Mouse (Mus musculus) midbrain, embryonic 14.5 days (tissue): ENCODE results near the gene Efcc1. TPM values are rescaled to one million over a fixed set of nuclear protein-coding genes. Genes with fewer than 3 reads are reported as not detected.

Experiments
- ATAC-seq: fragments of 200-750 bp; cut with Nextera tagmentation; 2 replicates; pipeline ENCODE4 v1.8.0; 2017; ENCODE audit warnings: moderate number of reproducible peaks, moderate library complexity; ENCODE audit not compliant: low FRiP score, low TSS enrichment
- DNase-seq: peaks from one replicate; pipeline ENCODE4 v3.0.0-alpha.2; 2015
- H3K27ac ChIP-seq: fragments of 300-500 bp; sonication (generic); replicated peaks from 2 replicates; pipeline ENCODE4 v1.5.1; 2014; ENCODE audit warnings: mild to moderate bottlenecking, low read depth, low read length, moderate library complexity
- H3K27me3 ChIP-seq: fragments of 300-500 bp; sonication (generic); 2 replicates; pipeline ENCODE4 v1.6.1; 2014; ENCODE audit warnings: low read length, control low read depth, mixed read lengths; ENCODE audit not compliant: control insufficient read depth, insufficient read depth
- H3K36me3 ChIP-seq: fragments of 300-500 bp; sonication (generic); 2 replicates; pipeline ENCODE4 v1.6.1; 2014; ENCODE audit warnings: low read length, control low read depth; ENCODE audit not compliant: control insufficient read depth, insufficient read depth
- H3K4me1 ChIP-seq: fragments of 300-500 bp; sonication (generic); 2 replicates; pipeline ENCODE4 v1.6.1; 2014; ENCODE audit warnings: mild to moderate bottlenecking, antibody characterized with exemption, low read length, control low read depth; ENCODE audit not compliant: control insufficient read depth, insufficient read depth
- H3K4me2 ChIP-seq: fragments of 300-500 bp; sonication (generic); 2 replicates; pipeline ENCODE4 v1.6.1; 2014; ENCODE audit warnings: mild to moderate bottlenecking, low read length, moderate library complexity
- H3K4me3 ChIP-seq: fragments of 300-500 bp; sonication (generic); replicated peaks from 2 replicates; pipeline ENCODE4 v1.5.1; 2014; ENCODE audit warnings: low read depth, low read length
- H3K9ac ChIP-seq: fragments of 300-500 bp; sonication (generic); replicated peaks from 2 replicates; pipeline ENCODE4 v1.6.1; 2014; ENCODE audit warnings: mild to moderate bottlenecking, low read length, moderate library complexity
- H3K9me3 ChIP-seq: fragments of 300-500 bp; sonication (generic); 2 replicates; pipeline ENCODE4 v1.6.1; 2016; ENCODE audit warnings: low read length, control low read depth, mixed read lengths; ENCODE audit not compliant: control insufficient read depth
- WGBS: fragments of 180-500 bp; shearing (Covaris S2); extraction: QIAGEN DNeasy Blood & Tissue Kit; methylation state at CpG from one replicate; pipeline ENCODE4 v1.1.7; 2014; 5-methylcytosine and 5-hydroxymethylcytosine counted together
- polyA plus RNA-seq: library from polyadenylated mRNA; unstranded; fragments of >200 nt; fragmentation: Nextera tagmentation; extraction: Ambion mirVana; gene quantifications from 2 replicates; pipeline ENCODE4 v1.2.1, GENCODE M21; 2014

Efcc1 gene
- polyA plus RNA-seq, 1 experiment from 2014 or later = 5.0 TPM

DNA sequence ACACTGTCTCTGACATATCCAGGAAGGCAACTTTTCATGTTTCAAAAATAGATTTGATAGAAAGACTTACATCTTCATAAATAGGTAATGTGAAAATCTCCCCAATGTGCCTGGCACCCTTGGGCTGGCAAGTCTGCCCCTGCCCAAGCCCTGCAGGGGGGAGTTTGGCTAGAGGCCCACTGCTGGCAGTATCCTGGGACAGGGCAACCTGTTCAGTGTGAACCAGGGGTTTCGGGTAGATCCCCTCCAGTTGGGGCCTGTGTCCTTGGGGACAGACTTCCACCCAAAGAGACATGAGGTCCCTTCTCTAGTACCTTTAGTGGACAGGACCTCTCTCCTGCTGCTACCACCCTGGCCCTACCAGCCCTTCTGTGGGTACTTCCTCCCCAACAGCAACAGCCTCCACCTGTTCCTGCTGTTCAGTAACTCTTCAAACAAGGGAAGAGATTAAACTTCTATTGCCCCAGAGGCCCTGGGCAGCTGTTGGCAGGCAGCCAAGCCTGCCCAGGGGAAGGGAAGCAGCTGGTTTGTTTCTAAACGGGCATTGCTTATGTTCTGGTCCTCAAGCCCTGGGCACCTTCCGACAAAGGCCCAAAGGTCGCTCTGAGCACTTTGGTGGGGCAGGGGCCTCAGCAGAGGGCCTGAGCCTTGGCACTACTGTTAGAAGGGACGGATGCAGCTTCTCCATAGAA is 58.4 kb downstream of the Efcc1 start:
- Histone ChIP-seq H3K4me3 (no peak overlapping the region), H3K36me3 (peaks cover 18% of the 10 kb centered on the region), H3K27me3 (no peaks in the 10 kb centered on the region), H3K27ac (peak overlapping the region; percentile 41), H3K4me2 (no peak overlapping the region), H3K4me1 (peaks cover 10% of the 10 kb centered on the region), H3K9ac (no peak overlapping the region), H3K9me3 (no peaks in the 10 kb centered on the region)
- 33% methylated on average over 5 of the region's 5 CpGs for WGBS
- DNase-seq = peak; percentile 72
- ATAC-seq = 0 out of 2 replicates have a peak, but pooled peaks have one; percentile 17

DNA sequence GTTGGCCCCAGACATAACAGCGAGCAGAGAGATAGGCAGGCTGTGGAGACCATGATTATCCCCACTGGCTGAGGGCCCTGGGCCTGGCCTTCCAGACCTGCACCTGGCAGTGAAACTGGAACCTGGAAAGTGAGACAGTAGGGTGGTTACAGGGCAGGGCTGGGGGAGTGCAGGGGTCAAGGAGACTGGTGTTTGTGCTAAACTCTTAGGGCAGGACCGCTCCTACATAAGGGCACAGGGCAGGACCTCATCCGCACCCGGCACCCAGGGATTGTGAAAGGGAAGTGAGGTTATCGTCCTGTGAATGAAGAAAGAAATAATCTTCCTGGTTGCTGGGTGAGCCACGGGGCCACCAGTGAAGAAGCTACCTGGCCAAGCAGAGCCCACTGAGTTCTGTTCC is 59.1 kb downstream of the Efcc1 start:
- Histone ChIP-seq H3K4me2 (no peak overlapping the region), H3K27me3 (no peaks in the 10 kb centered on the region), H3K4me1 (peaks cover 10% of the 10 kb centered on the region), H3K9ac (no peak overlapping the region), H3K36me3 (peaks cover 18% of the 10 kb centered on the region), H3K9me3 (no peaks in the 10 kb centered on the region), H3K4me3 (no peak overlapping the region), H3K27ac (0 out of 2 replicates have a peak overlapping the region, but pooled peaks have one; percentile 41)
- WGBS = 96% methylated on average over 6 of the region's 6 CpGs
- DNase-seq (no peak), ATAC-seq (no peak)

DNA sequence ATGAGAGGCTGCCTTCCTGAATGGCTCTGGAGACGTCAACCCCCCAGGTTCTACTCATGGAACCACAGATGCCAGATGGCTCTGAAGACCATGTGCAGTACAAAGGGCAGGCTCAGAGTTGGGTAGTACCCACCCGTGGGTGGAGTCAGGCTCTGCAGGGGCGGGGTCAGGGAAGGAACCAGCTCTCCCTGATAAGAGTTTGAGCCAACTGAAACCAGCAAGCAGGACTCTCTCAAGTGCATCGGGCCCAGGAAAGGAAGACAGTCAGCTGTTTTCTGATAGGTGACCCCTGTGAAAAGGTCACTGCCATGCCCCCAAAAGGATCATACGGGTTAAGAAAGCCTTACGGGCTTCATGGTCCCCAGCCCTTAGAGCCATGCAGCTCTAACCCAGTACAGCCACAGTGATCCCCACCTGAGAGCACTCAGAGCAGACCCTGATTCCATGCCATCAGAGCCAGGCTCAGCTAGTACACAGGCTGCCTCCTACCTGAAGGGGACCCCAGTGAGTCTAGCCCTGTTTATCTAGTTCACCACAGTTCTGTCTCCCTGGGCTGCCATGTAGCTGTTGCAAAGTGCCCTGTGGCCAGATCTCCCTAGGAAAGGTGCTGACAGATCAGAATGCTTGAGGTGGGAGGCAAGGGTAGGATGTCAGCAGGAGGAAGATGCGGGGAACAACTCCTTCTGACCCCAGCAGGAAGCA is 60.3 kb downstream of the Efcc1 start:
- H3K4me2 ChIP-seq = no peak overlapping the region
- WGBS = 75% methylated on average over 7 of the region's 7 CpGs
- DNase-seq (no peak), ATAC-seq (no peak)
- H3K9me3 ChIP-seq = no peaks in the 10 kb centered on the region
- H3K27me3 ChIP-seq = no peaks in the 10 kb centered on the region
- H3K27ac ChIP-seq = no peak overlapping the region
- H3K4me3 ChIP-seq = no peak overlapping the region
- peaks cover 18% of the 10 kb centered on the region for H3K36me3 ChIP-seq
- H3K4me1 ChIP-seq = peaks cover 10% of the 10 kb centered on the region
- no peak overlapping the region for H3K9ac ChIP-seq

DNA sequence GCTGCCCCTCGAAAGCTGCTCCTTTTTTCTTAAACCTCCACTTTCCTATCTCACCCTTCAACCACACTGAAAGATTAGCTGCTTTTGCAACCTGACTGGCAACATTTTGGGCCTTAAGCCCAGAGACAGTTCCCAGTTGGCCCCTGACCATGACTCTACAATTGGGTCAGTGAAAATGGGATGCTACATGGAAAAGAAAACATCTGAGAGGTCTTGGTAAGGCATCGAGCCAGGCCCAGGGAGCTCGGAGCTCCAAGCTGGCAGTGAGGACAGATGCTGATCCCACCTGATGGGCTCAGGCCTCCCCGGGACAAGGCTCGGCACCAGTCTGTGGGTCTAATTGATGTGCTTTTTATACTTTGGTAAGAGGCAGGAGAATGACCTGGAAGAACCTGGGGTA is 61.2 kb downstream of the Efcc1 start:
- no peak overlapping the region for H3K27ac ChIP-seq
- 98% methylated on average over 5 of the region's 5 CpGs for WGBS
- H3K4me1 ChIP-seq = peaks cover 10% of the 10 kb centered on the region
- H3K4me2 ChIP-seq = no peak overlapping the region
- H3K9ac ChIP-seq = no peak overlapping the region
- no peaks in the 10 kb centered on the region for H3K27me3 ChIP-seq
- no peaks in the 10 kb centered on the region for H3K9me3 ChIP-seq
- H3K36me3 ChIP-seq = peaks cover 18% of the 10 kb centered on the region
- no peak for ATAC-seq
- no peak overlapping the region for H3K4me3 ChIP-seq
- no peak for DNase-seq

- H3K4me3 ChIP-seq = no peak overlapping the region
- peaks cover 18% of the 10 kb centered on the region for H3K36me3 ChIP-seq
- H3K9me3 ChIP-seq = no peaks in the 10 kb centered on the region
- no peak overlapping the region for H3K9ac ChIP-seq
- 95% methylated on average over 10 of the region's 10 CpGs for WGBS
- no peak overlapping the region for H3K4me2 ChIP-seq
- DNase-seq (no peak), ATAC-seq (no peak)
- H3K27me3 ChIP-seq = no peaks in the 10 kb centered on the region
- no peak overlapping the region for H3K27ac ChIP-seq
- H3K4me1 ChIP-seq = peaks cover 8% of the 10 kb centered on the region
Measured at GRCm38 (mm10) chr6:87793821-87794510, 63.3 kb downstream of the Efcc1 start.

- Histone ChIP-seq H3K9ac (no peak overlapping the region), H3K36me3 (peaks cover 18% of the 10 kb centered on the region), H3K4me3 (no peak overlapping the region), H3K9me3 (no peaks in the 10 kb centered on the region), H3K27me3 (no peaks in the 10 kb centered on the region), H3K27ac (no peak overlapping the region), H3K4me2 (no peak overlapping the region), H3K4me1 (no peaks in the 10 kb centered on the region)
- DNase-seq = no peak
- no peak for ATAC-seq
- 58% methylated on average over 6 of the region's 6 CpGs for WGBS
Measured at GRCm38 (mm10) chr6:87795385-87796150, 64.9 kb downstream of the Efcc1 start.

DNA sequence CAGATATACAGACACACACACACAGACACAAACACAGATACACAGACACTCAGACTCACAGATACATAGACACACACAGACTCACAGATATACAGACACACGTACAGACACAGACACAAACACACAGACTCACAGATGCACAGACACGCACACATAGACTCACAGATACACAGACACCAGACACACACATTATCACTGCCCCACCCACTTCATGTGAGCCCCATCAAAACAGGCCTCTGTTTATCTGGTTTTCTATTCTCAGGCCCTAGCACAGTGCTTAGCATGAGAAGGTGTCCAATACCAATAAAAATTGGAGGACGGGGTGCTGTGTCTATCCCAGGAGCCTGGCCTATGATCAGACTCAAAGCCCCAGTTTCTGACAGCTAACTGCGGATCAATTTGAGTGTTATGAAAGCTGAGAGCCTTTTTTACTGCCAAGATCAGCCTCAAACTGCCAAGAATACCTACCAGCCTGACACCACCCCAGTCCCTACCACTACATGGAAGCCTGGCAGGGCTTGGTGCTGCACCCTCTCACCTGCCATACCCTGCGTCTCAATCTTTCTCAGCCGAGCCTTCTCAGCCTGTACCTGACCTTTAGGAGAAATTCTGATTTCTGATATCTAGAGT is 65.7 kb downstream of the Efcc1 start:
- Histone ChIP-seq H3K27ac (no peak overlapping the region), H3K4me2 (no peak overlapping the region), H3K4me1 (no peaks in the 10 kb centered on the region), H3K9ac (no peak overlapping the region), H3K27me3 (no peaks in the 10 kb centered on the region), H3K4me3 (no peak overlapping the region), H3K9me3 (no peaks in the 10 kb centered on the region), H3K36me3 (peaks cover 15% of the 10 kb centered on the region)
- no peak for ATAC-seq
- WGBS = 89% methylated on average over 6 of the region's 6 CpGs
- no peak for DNase-seq

- no peak overlapping the region for H3K27ac ChIP-seq
- H3K9me3 ChIP-seq = no peaks in the 10 kb centered on the region
- no peak overlapping the region for H3K4me2 ChIP-seq
- DNase-seq (no peak), ATAC-seq (no peak)
- H3K4me1 ChIP-seq = no peaks in the 10 kb centered on the region
- H3K27me3 ChIP-seq = no peaks in the 10 kb centered on the region
- no peak overlapping the region for H3K9ac ChIP-seq
- peaks cover 11% of the 10 kb centered on the region for H3K36me3 ChIP-seq
- H3K4me3 ChIP-seq = no peak overlapping the region
- 51% methylated on average over 2 of the region's 2 CpGs for WGBS
Measured at GRCm38 (mm10) chr6:87797321-87797720, 66.7 kb downstream of the Efcc1 start.
